Mouse (Mus musculus) induced T-regulatory cell, adult 2 months (primary cell): ENCODE data around the gene Rcn3.

Experiments
- DNase-seq: peaks from one replicate; pipeline ENCODE4 v3.0.0-alpha.2; 2012; ENCODE audit warnings: low read depth

The Rcn3 gene

DNA sequence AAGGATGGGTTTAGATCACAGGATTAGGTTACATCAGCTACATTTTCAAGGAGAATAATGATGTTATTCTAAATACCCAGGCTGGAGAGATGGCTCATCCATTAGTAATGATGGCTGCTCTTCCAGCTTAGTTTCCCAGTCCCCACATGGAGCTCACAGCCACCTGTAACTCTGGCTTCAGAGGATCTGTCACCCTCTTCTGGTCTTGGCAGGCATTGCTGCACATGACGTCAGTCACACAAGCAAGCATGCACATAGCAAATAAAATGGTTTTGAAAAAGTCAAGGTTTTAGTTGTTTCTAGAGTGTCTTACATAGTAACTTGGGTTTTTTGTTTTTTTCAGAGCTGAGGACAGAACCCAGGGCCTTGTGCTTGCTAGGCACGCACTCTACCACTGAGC is 19.8 kb downstream of the Rcn3 start:
- peak; percentile 68 for DNase-seq

DNA sequence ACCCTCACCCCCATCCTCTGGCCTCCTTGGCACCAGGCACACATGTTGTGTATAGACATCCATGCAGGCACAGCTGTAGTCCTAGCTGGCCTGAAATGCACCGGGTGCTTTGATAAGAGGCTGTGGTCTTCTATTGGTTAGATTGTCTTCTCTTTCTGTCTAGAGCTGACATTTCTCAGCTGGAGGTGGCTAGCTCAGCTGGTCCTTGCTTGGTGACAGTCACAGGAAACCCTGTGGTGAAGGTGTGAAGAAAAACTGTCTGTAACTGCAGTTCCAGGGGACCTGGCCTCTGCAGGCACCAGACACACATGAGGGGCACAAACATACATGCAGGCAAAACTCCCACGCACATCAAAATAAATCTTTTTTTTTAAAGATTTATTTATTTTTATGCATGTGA is 22.4 kb downstream of the Rcn3 start:
- peak; percentile 80 for DNase-seq

DNA sequence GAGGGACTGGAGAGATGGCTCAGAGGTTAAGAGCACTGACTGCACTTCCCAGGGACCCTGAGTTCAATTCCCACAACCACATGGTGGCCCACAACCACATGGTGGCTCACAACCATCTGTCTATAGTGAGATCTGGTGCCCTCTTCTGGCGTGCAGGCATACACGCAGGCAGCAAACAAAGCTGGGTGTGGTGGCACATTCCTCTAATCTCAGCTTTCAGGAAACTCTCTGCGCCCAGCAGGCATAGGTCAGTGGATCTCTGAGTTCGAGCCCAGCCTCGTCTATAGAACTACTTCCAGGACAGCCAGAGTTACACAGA is 24.1 kb downstream of the Rcn3 start:
- peak; percentile 85 for DNase-seq

DNA sequence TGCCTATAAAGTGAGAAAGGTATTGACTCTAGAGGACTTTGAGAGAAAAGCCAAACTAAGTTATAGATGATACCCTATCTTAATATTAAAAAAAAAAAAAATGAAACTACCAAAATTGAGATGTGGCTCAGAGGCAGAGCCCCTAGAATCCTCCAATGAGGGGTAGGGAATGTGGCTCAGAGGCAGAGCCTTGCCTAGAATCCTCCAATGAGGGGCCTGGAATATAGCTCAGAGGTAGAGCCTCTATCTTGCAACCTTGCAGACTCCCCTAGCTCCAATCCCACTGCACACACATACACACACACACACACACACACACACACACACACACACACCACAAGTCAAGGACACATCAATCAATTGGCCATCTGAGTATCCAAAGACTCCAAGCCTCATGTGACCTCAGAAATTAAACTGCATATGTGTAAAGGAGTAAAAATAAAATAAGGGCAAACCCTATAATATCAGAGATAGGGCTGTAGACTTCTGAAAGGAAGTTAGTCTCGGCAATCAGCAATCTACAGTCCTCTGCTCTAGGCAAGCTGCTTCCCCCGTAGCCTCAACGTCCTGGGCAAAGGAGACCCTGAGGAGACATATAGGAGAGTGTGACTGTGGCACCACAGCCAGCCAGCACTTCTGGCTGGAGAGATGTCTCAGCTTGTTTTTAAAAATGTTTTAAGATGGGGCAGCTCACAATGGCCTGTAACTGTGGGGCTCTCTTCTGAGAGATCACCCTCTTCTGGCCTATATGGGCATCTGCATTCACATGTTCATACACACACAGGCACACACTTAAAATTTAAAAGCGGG is 24.6 kb downstream of the Rcn3 start:
- DNase-seq: no peak

DNA sequence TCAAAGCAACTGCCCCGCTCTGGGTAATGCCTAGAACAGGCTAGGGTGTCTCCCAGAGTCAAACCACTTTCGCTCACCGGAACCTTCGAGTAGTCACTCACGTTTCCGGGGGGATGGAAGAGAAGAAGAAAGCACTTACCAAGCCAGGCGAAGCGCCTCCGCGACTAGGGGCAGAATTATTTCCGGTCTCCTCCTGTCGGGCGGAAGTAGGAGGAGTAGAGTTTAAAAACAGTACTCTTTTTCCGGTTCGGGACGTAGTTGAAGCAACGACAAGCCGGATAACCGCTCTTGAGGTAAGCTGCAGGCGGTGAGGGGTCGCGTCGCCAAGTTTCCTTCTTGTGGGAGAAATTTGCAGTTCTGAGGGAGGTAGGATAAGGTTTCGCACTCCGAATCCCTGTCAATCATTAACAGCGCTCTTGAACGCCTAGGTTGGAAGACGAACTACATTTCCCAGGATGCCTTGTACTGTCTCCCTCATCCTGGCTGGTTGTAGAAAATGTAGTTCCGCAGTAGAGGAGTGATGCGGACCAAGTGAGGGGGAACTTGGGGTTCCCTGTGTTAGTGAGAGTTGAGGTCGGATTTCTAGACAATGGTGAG is 29.7 kb downstream of the Rcn3 start, which contains the start of the genes Nosip and Prrg2:
TSS of gene Nosip (plus strand) at position 191 of the 597 bp plus-strand sequence.
TSS of gene Prrg2 (minus strand) at position 439 of the 597 bp plus-strand sequence.
- DNase-seq: peak; percentile 99

DNA sequence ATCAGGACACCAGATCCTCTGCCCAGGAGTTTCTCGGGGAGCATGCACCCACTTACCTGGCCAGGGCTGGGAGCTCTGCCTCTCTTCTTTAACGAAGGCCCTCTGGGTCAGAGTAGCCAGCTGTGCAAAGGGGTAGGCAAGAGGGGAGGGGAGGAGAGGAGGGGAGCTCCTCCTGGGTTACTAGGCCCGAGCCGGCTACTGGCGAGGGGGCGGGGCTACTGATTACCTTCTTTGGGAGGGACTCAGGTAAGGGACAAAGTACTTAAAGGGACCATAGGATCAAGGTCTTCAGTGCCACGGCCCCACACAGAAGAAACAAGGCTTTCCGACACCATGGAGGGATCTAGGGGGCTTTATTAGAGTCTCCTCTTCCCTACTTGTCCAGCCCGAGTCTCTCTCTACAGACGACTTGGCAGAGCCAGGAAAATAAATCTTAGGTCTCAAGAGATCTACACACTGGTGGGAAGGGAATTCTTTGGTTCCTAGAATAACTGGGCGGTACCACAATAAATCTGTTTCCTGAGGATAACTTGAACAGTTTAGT is 30.4 kb downstream of the Rcn3 start:
- DNase-seq: no peak

DNA sequence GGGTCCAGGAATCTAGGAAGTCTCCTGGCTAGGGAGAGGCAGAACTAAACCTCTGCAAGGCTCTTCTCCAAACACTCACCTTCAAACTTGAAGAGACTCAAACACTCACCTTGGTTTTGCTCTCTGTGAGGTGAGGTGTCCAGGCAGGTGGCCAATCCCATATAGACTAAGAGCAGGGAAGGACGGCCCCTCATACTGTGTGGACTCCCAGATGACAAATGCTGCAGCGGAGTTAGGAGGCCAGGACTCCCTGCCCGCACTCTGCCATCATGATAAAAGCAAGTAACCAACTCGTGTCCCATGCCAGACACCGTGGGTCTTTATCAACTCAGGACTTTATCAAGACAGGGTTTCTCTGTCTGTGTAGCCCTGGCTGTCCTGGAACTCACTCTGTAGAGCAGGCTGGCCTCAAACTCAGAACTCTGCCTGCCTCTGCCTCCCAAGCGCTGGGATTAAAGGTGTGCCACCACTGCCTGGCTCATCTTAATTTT is 31.3 kb downstream of the Rcn3 start:
- DNase-seq: no peak

DNA sequence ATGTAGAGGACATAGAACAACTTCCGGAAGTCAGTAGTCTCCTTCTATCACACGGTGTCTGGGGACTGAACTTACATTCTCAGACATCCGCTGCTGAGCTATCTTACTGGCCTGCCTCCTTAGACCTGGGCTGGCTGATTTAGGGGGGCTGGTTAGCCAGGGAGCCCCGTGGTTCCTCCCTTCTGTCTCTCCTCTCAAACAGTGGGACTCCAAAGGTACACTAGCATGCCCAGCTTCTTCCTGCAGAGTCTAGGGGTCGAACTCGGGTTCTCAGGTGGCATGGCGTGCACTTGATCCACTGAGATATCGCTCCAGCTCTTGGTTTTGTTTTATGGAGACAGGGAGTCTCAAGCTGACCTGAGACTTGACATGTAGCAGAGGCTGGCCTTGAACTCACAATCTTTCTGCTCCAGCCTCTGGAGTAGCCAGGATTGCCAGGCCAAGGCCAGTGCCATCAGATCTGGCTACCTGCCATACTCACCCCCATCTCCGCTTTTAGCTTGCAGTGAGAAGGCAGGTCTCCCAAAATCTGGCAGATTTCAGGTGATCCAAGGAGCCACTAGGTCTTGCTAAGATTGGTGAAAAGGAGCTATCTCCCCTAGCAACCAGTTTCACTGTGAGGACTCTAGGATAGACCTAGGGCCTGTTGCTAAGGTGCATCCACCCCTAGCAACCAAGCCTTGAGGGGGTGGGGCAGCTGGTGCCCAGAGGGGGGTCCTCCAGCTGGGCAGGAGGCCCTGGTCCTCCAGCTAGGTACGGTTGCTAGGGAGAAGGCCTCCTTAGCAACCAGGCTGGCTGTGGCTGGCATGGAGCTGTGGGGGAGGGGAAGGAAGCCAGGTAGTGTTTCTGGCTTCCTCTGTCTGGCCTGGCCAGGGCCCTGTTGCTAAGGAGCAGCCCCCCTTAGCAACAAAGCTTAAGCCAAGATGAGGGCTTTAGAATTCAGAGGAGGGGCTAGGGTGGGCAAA is 33.1 kb downstream of the Rcn3 start:
- peak; percentile 25 for DNase-seq

DNA sequence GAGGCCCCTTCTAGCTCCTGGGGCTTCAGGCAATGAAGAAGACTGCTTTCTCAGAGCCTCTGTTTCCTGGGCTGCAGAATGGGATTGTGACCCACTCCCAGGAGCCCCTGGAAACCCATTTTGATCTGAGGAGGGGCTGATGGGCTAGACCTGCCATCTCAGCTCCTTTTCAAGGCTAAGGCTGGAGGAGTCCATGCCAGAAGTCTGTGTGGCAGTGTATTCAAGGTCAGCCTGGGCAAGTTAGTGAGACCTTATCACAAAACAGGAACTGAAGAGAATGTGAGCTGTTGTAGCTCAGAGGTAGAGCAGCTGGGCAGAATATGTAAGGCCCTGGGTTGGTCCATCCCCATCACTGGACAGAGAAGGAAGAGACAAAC is 35.1 kb downstream of the Rcn3 start:
- no peak for DNase-seq

DNA sequence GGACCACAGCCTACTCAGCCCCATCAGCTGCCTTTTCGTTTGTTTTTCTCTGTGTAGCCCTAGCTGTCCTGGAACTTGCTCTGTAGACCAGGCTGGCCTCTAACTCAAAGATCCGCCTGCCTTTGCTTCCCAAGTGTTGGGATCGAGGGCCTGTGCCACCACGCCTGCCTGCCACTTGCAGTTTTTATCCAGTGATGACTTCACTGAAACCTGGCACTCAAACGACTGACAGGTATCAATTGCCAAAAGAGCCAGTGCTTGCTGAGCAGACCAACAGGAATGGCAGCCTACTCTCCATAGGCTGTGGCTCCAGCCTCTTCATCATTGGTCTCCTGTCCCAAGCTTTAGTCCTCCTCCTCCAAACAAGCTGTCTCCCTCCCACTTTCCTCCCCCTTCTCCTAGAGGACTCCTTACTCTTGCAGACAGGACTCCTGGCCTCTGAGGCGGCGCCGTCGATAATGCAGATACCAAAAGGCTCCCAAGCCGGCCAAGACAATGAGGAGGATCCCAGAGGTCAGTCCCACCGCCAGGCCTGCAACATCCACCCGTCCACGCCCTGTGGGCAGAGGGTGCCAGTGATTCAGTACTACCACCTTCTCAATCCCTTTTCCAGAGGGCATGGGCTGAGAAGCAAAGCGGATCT is 35.6 kb downstream of the Rcn3 start:
- no peak for DNase-seq

DNA sequence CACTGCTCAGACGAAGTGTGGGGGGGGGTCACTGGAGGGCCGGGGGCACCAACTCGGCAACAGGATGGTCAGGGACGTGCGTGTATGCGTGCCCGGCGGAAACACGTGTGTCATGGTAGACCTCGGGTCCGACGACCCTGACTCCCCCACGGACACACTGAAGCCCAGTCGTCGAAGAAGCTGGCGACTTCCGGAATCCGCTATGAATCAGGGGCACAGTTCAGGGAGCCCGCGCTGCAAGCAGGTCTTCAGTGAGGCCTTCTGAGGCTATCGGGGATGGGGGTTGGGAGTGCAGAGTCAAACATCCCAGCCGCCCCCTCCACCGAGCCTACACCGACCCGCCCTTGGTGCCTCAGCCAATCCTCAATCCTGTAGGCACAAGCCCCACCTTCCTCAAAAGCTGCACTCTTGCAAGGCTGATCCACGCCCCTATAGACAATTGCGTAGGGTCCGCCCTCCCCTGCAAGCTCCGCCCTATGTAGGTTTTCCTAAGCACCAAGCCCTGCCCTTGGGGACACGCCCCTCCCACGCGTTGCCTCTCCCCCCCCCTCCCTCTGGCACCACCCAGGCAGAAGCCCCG is 38.0 kb downstream of the Rcn3 start:
- DNase-seq: peak; percentile 98

DNA sequence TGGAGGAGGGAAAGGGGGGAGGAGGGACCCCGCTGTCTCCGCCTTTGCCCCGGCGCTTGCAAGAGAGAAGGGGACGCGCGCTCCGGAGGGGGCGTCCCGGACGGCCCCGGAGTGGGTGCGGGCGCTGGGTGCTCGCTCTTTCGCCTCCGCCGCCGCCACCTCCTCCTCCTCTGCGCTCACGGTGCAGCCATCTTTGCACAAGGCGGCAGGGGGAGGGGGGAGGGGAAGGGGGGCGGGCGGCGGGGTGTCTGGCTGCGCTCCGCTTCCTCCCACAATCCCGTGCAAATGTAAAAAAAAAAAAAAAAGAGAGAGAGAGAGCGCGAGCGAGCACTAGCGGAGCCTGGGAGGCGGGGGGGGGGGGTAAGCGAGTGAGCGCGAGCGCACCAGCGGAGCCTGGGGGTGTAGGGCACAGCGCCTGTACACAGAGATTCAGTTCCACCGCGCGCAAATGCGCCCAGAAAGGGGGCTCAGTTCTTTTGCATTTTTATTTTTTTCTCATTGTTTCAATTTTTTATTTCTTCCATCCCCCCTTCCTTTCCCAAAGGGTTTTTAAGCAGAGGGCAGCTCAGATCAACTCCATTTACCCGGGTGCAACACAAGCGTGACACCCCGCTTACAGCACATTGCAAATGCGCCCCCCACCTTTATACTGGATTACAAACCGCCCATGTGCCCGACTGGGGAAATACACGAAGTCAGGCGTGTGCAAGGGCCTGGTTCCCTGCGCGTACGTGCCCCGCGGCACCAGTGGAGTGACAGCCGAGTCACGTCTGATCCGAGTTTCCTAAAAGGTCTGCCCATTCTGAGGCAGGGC is 38.7 kb downstream of the Rcn3 start:
- peak; percentile 90 for DNase-seq

DNA sequence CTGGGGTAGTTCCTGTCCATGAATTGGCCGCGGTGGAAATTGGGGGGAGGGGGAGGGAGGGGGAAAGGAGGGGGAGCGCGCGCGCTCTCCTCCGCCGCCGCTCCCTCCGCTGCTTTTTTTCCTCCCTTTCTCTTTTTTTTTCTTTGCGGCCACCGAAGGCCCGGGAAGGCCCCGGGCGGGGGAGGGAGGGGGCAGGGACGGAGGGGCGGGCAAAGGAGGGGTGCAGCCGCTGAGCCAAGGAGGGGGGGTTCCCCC is 39.2 kb downstream of the Rcn3 start, which contains the start of gene Prr12:
TSS of gene Prr12 (minus strand) at position 20 of the 255 bp plus-strand sequence.
- no peak for DNase-seq

DNA sequence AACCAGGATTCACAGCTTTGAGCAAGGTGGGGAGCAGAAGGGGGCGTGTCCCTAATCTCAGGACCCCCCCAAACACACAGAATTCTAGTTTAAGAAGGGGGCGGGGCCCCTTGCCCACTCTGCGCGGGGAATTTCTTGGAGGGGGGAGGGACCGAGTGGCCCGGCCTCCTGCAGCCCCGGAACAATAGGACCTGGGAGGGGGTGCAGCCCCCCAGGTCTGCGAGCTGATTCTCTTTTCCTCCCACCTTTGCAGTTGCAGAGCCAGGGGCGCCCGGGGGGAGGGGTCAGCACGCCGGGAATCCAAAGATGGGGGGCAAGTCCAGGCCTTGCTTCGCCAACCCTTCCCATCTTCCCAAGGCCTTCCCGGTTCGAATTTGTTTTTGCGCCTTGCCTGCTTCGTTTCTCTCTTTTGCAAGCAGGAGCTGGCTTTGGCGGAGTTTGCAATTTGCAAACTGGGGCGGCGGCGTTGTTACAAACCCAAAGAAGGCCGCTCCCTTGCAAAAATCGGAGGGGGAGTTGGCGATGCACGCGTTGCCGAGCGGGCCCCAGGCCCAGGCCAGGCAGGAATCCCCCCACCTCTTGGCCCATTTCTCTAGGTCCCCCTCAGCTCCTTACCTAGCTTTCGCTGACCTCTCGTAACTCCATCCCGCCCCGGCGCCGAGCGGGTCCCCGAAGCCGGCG is 39.7 kb downstream of the Rcn3 start:
- DNase-seq: peak; percentile 50

DNA sequence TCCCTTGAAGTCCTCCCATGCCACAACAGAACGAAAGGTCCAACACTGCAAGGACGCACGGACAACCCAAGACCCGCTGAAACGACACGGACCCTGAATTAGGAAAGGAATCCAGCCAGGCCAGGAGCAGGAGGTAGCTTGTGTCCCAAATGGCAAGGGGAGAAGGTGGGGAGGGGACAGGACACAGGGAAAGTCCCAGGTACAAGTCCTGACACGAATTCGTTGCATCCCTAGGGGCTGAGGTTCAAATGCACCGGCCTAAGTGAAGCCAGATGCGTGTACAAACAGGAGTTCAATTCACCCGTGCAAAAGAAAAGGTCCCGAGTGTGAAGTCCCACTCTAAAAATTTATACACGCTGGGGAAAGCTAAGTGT is 40.4 kb downstream of the Rcn3 start:
- DNase-seq: peak; percentile 45

DNA sequence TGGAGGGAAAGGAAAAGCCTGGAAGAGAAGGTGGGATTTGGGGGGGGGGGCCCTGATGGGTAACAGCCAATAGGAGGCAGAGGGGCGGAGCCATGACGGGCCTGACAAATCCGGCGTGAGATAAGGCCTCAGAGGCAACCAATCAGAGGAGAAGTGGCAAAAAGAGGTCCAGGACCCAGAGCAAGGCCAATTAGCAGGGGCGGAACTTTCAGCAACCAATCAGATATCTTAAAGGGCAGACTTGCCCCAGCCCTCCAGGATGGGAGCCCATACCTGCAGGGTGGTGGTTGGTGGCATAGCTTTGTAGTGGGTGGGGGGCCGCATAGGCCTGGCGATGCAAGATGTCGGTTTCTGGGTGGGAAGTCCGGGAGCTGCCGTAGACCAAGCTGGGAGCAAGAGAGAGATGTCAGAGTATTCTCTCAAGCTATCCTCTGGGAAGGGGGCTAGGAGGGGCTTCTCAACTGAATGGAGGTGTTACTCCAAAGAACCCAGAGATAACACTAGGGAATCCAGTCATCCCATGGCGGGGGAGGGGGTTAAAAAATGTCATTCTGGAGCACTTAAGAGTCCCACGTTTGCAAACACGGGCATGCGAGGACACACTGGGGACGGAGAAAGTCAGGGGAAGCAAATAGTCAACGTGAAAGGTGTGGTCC is 40.9 kb downstream of the Rcn3 start:
- DNase-seq: peak; percentile 71

DNA sequence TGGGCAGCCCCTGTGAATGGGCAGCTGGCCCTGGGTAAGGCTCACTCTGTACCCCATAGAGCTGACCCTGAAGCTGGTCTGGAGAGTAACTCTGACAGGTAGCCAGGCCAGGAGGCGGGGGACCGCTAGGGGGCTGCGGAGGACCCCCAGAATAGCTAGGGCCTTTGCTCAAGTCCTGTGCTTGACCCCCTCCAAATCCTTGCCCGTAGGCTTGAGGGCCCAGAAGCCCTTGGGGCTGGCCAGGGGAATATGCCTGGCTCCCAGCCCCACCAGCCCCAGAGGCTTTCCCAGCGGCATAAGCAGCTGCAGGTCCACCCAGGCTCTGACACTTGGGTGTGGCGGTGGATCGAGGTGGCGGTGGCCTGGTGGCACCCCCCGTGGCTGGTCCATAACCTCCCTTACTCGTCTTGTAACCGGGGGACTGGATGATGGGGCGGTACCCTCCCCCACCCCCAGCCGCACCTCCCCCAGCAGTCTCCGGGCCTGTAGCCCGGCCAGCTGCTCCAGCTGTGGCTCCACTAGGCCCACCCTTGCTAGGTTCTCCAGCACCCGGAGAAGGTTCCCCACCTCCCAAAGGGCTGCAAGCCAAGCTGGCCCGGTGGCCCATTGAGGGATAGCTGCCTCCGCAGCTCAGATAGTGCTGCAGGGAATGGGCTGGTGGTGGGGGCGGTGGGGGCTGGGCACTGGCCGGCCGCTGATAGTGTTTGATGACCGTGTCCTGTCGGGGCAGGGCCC is 42.9 kb downstream of the Rcn3 start:
- DNase-seq: no peak

DNA sequence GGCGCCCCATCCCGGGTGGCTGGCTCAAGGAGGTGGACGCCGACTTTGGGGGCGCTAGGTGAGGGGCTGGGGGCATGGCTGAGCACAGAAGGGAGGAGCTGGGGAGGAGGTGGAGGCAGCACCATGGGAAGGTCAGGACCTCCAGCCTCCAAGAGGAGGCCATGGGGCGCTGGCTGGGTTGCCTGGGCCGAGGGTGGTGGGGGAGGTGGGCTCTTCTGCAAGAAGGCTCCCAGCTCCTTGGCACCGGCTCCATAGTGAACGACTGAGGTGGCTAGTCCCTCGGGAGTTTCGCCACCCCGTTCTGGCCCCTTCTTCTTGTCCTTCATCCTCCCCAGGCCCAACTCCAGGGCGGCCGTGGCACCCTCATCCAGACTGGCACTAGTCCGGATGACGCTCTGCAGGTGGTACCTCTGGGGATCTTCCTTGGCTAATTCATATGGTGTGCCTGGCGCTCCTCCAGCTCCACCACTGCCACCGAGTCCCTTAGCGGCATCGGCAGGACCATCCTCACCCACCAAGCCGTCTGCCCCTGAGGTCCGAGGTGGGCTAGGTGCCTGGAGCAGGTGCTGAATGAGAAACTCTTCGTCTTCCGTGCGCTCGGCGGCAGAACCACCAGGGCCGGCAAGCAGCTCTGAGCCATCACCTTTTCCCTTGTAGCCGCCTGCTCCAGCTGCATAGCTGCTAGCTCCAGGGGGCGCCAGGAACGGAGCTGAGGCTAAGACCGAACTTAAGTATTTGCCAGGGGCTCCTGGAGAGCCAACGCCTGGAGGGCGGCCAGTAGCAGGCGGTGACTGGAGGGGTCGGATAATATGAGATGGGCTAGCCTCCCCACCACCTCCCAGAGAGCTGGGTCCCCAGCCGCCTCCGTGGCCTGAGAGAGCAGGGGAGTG is 43.8 kb downstream of the Rcn3 start:
- DNase-seq: no peak
